Mouse (Mus musculus): Measurements from ENCODE around the gene Gpc1. TPM values are rescaled to one million over a fixed set of nuclear protein-coding genes. Genes with fewer than 3 reads are reported as not detected.

The Gpc1 gene
- polyA plus RNA-seq (2014; fragmentation: Illumina TruSeq; extraction: RNeasy Lipid Tissue Mini Kit (QIAGEN cat#74804); ENCODE audit: insufficient read depth, low read depth, low replicate concordance): 8.7 TPM

DNA sequence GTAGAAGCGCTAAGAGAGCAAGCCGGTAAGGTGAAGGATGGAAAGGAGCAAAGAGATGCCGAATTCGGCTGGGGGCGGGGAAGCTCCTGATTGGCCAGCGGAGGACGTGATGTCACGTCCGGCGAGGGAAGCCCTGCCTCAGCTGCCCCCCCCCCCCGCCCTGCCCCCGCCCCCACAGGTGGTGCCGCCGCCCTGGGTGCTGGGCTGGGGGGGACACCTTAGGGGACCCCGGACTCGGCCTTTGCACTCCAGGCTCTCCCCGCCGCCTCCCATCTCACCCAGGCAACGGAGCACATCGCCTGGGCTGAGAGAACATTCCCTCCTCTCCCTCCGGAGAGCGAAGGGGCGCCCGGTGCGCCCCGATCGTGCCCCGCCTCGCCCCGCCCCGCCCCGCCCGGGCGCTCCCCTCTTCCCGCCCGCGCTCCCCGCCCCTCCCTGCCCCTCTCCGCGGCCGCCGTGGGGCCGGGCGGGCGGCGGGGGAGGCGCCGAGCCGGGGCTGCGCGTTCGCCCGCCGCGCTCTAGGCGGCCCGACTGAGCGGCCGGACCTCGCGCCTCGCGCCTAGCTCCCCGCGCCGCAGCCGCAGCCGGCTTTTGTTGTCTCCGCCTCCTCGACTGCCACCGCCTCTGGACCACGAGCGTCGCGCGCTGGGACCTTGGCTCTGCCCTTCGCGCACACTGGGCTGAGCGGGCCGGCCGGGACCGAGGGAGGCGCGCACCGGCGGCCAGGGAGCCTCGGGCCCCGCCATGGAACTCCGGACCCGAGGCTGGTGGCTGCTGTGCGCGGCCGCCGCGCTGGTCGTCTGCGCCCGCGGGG is at the start of gene Gpc1:
TSS of gene Gpc1 (plus strand) at position 458 of the 814 bp plus-strand sequence.

DNA sequence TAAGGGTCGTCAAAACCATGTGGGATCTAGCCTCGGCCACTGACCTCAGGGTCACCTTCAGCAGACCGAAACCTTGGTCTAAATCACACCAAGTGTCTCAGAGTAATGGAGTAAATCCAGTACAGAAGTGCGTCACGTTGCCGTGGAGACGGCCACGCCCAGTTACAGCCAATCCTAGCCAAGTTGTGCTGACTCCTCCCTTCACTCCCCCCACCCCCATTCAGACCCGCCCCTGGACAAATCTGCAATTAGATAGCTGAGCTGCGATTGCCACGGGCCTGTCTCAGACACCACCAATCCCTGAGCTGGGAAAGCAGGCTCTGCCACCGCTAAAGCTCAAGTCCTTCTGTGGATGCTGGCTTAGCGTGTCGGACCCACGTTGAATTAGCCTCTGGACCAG is 71.3 kb downstream of the Gpc1 start, which contains the start of gene Ankmy1:
TSS of gene Ankmy1 (minus strand) at position 121 of the 400 bp plus-strand sequence.

DNA sequence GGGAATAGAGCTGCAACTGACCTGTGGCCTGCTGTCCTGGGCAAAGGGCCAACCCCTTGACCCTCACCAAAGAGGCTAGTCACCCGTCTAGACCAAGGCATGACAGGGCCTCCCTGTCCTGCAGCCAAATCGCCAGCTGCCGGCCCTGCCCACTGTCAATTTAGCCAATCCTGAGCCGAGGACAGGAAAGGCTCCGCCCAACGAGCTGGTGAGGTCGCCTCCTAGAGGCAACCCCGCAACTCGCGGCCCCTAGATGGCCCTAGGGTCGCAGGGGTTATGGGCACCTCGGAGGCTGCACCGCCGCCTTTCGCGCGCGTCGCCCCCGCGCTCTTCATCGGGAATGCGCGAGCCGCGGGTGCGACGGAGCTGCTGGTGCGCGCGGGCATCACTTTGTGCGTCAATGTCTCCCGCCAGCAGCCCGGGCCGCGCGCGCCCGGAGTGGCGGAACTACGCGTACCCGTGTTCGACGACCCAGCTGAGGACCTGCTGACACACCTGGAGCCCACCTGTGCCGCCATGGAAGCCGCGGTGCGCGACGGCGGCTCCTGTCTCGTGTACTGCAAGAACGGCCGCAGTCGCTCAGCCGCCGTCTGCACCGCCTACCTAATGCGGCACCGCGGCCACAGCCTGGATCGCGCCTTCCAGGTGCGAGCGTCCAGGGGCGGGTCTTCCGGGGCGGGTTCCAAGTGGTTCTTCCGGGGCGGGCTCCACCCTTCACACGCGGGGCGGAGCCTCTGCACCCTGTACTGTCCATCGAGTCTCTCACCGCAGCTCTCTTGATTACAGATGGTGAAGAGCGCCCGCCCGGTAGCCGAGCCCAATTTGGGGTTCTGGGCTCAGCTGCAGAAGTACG is 75.6 kb downstream of the Gpc1 start, which contains the start of gene Dusp28:
TSS of gene Dusp28 (plus strand) at position 203 of the 853 bp plus-strand sequence.

Other genes with a start within 250 kb of the Gpc1 start
- not detected for gene Olfr1412, start 245.9 kb upstream of the Gpc1 start, polyA plus RNA-seq (2014; fragmentation: Illumina TruSeq; extraction: RNeasy Lipid Tissue Mini Kit (QIAGEN cat#74804); ENCODE audit: insufficient read depth, low read depth, low replicate concordance)
- not detected for gene Olfr1411, start 237.2 kb upstream of the Gpc1 start, polyA plus RNA-seq (2014; fragmentation: Illumina TruSeq; extraction: RNeasy Lipid Tissue Mini Kit (QIAGEN cat#74804); ENCODE audit: insufficient read depth, low read depth, low replicate concordance)
- not detected for gene Olfr1410, start 225.9 kb upstream of the Gpc1 start, polyA plus RNA-seq (2014; fragmentation: Illumina TruSeq; extraction: RNeasy Lipid Tissue Mini Kit (QIAGEN cat#74804); ENCODE audit: insufficient read depth, low read depth, low replicate concordance)
- not detected for gene Olfr12, start 213.9 kb upstream of the Gpc1 start, polyA plus RNA-seq (2014; fragmentation: Illumina TruSeq; extraction: RNeasy Lipid Tissue Mini Kit (QIAGEN cat#74804); ENCODE audit: insufficient read depth, low read depth, low replicate concordance)
- gene Cops9, start 189.7 kb upstream of the Gpc1 start, polyA plus RNA-seq (2014; fragmentation: Illumina TruSeq; extraction: RNeasy Lipid Tissue Mini Kit (QIAGEN cat#74804); ENCODE audit: insufficient read depth, low read depth, low replicate concordance): 368 TPM
- not detected for gene Otos, start 182.8 kb upstream of the Gpc1 start, polyA plus RNA-seq (2014; fragmentation: Illumina TruSeq; extraction: RNeasy Lipid Tissue Mini Kit (QIAGEN cat#74804); ENCODE audit: insufficient read depth, low read depth, low replicate concordance)
- gene Ankmy1, start 71.3 kb downstream of the Gpc1 start, polyA plus RNA-seq (2014; fragmentation: Illumina TruSeq; extraction: RNeasy Lipid Tissue Mini Kit (QIAGEN cat#74804); ENCODE audit: insufficient read depth, low read depth, low replicate concordance): 0.85 TPM
- gene Dusp28, start 75.3 kb downstream of the Gpc1 start, polyA plus RNA-seq (2014; fragmentation: Illumina TruSeq; extraction: RNeasy Lipid Tissue Mini Kit (QIAGEN cat#74804); ENCODE audit: insufficient read depth, low read depth, low replicate concordance): 12.0 TPM
- 72.0 TPM for gene Rnpepl1, start 79.1 kb downstream of the Gpc1 start, polyA plus RNA-seq (2014; fragmentation: Illumina TruSeq; extraction: RNeasy Lipid Tissue Mini Kit (QIAGEN cat#74804); ENCODE audit: insufficient read depth, low read depth, low replicate concordance)
- 11.5 TPM for gene Capn10, start 102.7 kb downstream of the Gpc1 start, polyA plus RNA-seq (2014; fragmentation: Illumina TruSeq; extraction: RNeasy Lipid Tissue Mini Kit (QIAGEN cat#74804); ENCODE audit: insufficient read depth, low read depth, low replicate concordance)
- 1.8 TPM for gene Gpr35, start 119.2 kb downstream of the Gpc1 start, polyA plus RNA-seq (2014; fragmentation: Illumina TruSeq; extraction: RNeasy Lipid Tissue Mini Kit (QIAGEN cat#74804); ENCODE audit: insufficient read depth, low read depth, low replicate concordance)
- not detected for gene Aqp12, start 174.7 kb downstream of the Gpc1 start, polyA plus RNA-seq (2014; fragmentation: Illumina TruSeq; extraction: RNeasy Lipid Tissue Mini Kit (QIAGEN cat#74804); ENCODE audit: insufficient read depth, low read depth, low replicate concordance)